Mouse (Mus musculus): ENCODE measurements around the gene Gm38655. TPM values are rescaled to one million over a fixed set of nuclear protein-coding genes. Genes with fewer than 3 reads are reported as not detected.

The Gm38655 gene
- polyA plus RNA-seq, 1 experiment from 2014 or later, result 6.0 TPM

- Histone ChIP-seq H3K27me3 (ENCODE audit: control insufficient read depth, insufficient read depth, low read length) (no peaks in the 10 kb centered on the region), H3K4me3 (ENCODE audit: low read depth, low read length) (no peak overlapping the region), H3K9me3 (ENCODE audit: control insufficient read depth, low read length) (no peaks in the 10 kb centered on the region), H3K36me3 (ENCODE audit: control insufficient read depth, insufficient read depth, low read length) (no peaks in the 10 kb centered on the region), H3K27ac (replicated peaks) (no peak overlapping the region), H3K9ac (ENCODE audit: low read length) (no peak overlapping the region), H3K4me2 (replicated peaks; ENCODE audit: low read depth) (no peak overlapping the region), H3K4me1 (replicated peaks; ENCODE audit: control insufficient read depth, insufficient read depth) (no peaks in the 10 kb centered on the region)
- TF ChIP-seq EP300 (optimal IDR thresholded peaks at IDR 0.05) (no peak), CTCF (IDR thresholded peaks at IDR 0.05; ENCODE audit: low read depth) (peak; percentile 63)
- 26% methylated on average over 7 of the region's 7 CpGs for WGBS
- DNase-seq (ENCODE audit: low spot score), result no peak
- ATAC-seq (ENCODE audit: low FRiP score, low TSS enrichment), result no peak
These were observed 51.3 kb downstream of the Gm38655 start for GRCm38 (mm10) chr17:25123979-25124378.

Other genes starting within 250 kb of the Gm38655 start
- gene Mapk8ip3, start 238.5 kb downstream of the Gm38655 start, polyA plus RNA-seq (2015; fragmentation: Nextera tagmentation; extraction: Ambion mirVana), result 6.2 and 6.5 TPM in 2 replicates
- gene Jpt2, start 214.8 kb downstream of the Gm38655 start, polyA plus RNA-seq (2015; fragmentation: Nextera tagmentation; extraction: Ambion mirVana), result 51.8 and 53.9 TPM in 2 replicates
- 2.2 and 2.8 TPM in 2 replicates for gene Cramp1l, start 159.7 kb downstream of the Gm38655 start, polyA plus RNA-seq (2015; fragmentation: Nextera tagmentation; extraction: Ambion mirVana)
- gene Ift140, start 159.4 kb downstream of the Gm38655 start, polyA plus RNA-seq (2015; fragmentation: Nextera tagmentation; extraction: Ambion mirVana), result 4.1 and 4.2 TPM in 2 replicates
- 16.8 and 19.0 TPM in 2 replicates for gene Tmem204, start 91.9 kb downstream of the Gm38655 start, polyA plus RNA-seq (2015; fragmentation: Nextera tagmentation; extraction: Ambion mirVana)
- gene Telo2, start 59.5 kb downstream of the Gm38655 start, polyA plus RNA-seq (2015; fragmentation: Nextera tagmentation; extraction: Ambion mirVana), result 12.2 and 13.7 TPM in 2 replicates
- gene Ptx4, start 54.7 kb downstream of the Gm38655 start, polyA plus RNA-seq (2015; fragmentation: Nextera tagmentation; extraction: Ambion mirVana), result 0.30 and 0.33 TPM in 2 replicates
- 10.5 and 11.5 TPM in 2 replicates for gene Clcn7, start 42.1 kb downstream of the Gm38655 start, polyA plus RNA-seq (2015; fragmentation: Nextera tagmentation; extraction: Ambion mirVana)
- 0.80 and 0.84 TPM in 2 replicates for gene Ccdc154, start 13.0 kb downstream of the Gm38655 start, polyA plus RNA-seq (2015; fragmentation: Nextera tagmentation; extraction: Ambion mirVana)
- gene BC003965, start 9.1 kb upstream of the Gm38655 start, polyA plus RNA-seq (2015; fragmentation: Nextera tagmentation; extraction: Ambion mirVana), result 23.1 and 23.6 TPM in 2 replicates
- 3.0 and 3.1 TPM in 2 replicates for gene Unkl, start 12.9 kb upstream of the Gm38655 start, polyA plus RNA-seq (2015; fragmentation: Nextera tagmentation; extraction: Ambion mirVana)
- gene Gnptg, start 64.7 kb upstream of the Gm38655 start, polyA plus RNA-seq (2015; fragmentation: Nextera tagmentation; extraction: Ambion mirVana), result 36.0 and 39.3 TPM in 2 replicates
- 31.3 and 33.7 TPM in 2 replicates for gene Tsr3, start 64.7 kb upstream of the Gm38655 start, polyA plus RNA-seq (2015; fragmentation: Nextera tagmentation; extraction: Ambion mirVana)
- 1.2 and 1.3 TPM in 2 replicates for gene Baiap3, start 80.9 kb upstream of the Gm38655 start, polyA plus RNA-seq (2015; fragmentation: Nextera tagmentation; extraction: Ambion mirVana)
- 308 and 318 TPM in 2 replicates for gene Ube2i, start 99.2 kb upstream of the Gm38655 start, polyA plus RNA-seq (2015; fragmentation: Nextera tagmentation; extraction: Ambion mirVana)
- 0.50 and 0.52 TPM in 2 replicates for gene Prss34, start 122.9 kb upstream of the Gm38655 start, polyA plus RNA-seq (2015; fragmentation: Nextera tagmentation; extraction: Ambion mirVana)
- not detected in 2 replicates for gene Prss28, start 133.2 kb upstream of the Gm38655 start, polyA plus RNA-seq (2015; fragmentation: Nextera tagmentation; extraction: Ambion mirVana)
- not detected in 2 replicates for gene Prss29, start 143.2 kb upstream of the Gm38655 start, polyA plus RNA-seq (2015; fragmentation: Nextera tagmentation; extraction: Ambion mirVana)
- gene Tpsab1, start 170.1 kb upstream of the Gm38655 start, polyA plus RNA-seq (2015; fragmentation: Nextera tagmentation; extraction: Ambion mirVana), result 0.62 and 0.75 TPM in 2 replicates
- 18.1 and 18.5 TPM in 2 replicates for gene Tpsb2, start 190.8 kb upstream of the Gm38655 start, polyA plus RNA-seq (2015; fragmentation: Nextera tagmentation; extraction: Ambion mirVana)
- 0.16 and 0.27 TPM in 2 replicates for gene Tpsg1, start 193.8 kb upstream of the Gm38655 start, polyA plus RNA-seq (2015; fragmentation: Nextera tagmentation; extraction: Ambion mirVana)

Data from stomach, postnatal 0 days (tissue).